Mouse (Mus musculus) thymus, postnatal 36 days (tissue): ENCODE results near the gene Phc2.
A peak's percentile ranks its signal among the peaks of the same experiment; 100 is the strongest.

Experiments
- DNase-seq, 2 experiments: peaks; one replicate each; pipeline ENCODE4 v3.0.0; 2022; ENCODE audit warnings: mixed read lengths in 2 of 2

Gene Phc2

GRCm38 (mm10) chr4:128692149-128692925 lies 37.8 kb downstream of the Phc2 start:
- DNase-seq, result no peak

GRCm38 (mm10) chr4:128693207-128693606 lies 38.7 kb downstream of the Phc2 start:
- DNase-seq, result no peak

- DNase-seq, result no peak
Observed at GRCm38 (mm10) chr4:128694315-128694714, 39.8 kb downstream of the Phc2 start.

- no peak for DNase-seq
Observed at GRCm38 (mm10) chr4:128695149-128695548, 40.6 kb downstream of the Phc2 start.

- no peak for DNase-seq
Observed at GRCm38 (mm10) chr4:128698011-128698861, 43.7 kb downstream of the Phc2 start.

GRCm38 (mm10) chr4:128699916-128700315 lies 45.4 kb downstream of the Phc2 start:
- no peak for DNase-seq

- no peak for DNase-seq
Observed at GRCm38 (mm10) chr4:128700543-128700942, 46.0 kb downstream of the Phc2 start.

GRCm38 (mm10) chr4:128705138-128705720 lies 50.7 kb downstream of the Phc2 start:
- DNase-seq, result no peak

GRCm38 (mm10) chr4:128706626-128707025 lies 52.1 kb downstream of the Phc2 start:
- peak; percentile 32 to 33 for DNase-seq

GRCm38 (mm10) chr4:128707384-128707783 lies 52.9 kb downstream of the Phc2 start:
- DNase-seq, result no peak

GRCm38 (mm10) chr4:128709061-128709780 lies 54.7 kb downstream of the Phc2 start:
- DNase-seq, result no peak

GRCm38 (mm10) chr4:128709781-128710166 lies 55.3 kb downstream of the Phc2 start:
- no peak for DNase-seq

GRCm38 (mm10) chr4:128710286-128710685 lies 55.8 kb downstream of the Phc2 start:
- DNase-seq, result no peak

GRCm38 (mm10) chr4:128710800-128711199 lies 56.3 kb downstream of the Phc2 start:
- DNase-seq, result no peak

GRCm38 (mm10) chr4:128711455-128712135 lies 57.1 kb downstream of the Phc2 start:
- DNase-seq, result peak; percentile 89 to 91

- peak in 1 of 2 experiments; percentile 40 for DNase-seq
Observed at GRCm38 (mm10) chr4:128712136-128712655, 57.7 kb downstream of the Phc2 start.

- no peak for DNase-seq
Observed at GRCm38 (mm10) chr4:128712941-128713340, 58.4 kb downstream of the Phc2 start.

GRCm38 (mm10) chr4:128715241-128716204 lies 61.0 kb downstream of the Phc2 start:
- DNase-seq, result peak; percentile 39 to 70

- DNase-seq, result no peak
Observed at GRCm38 (mm10) chr4:128716279-128716678, 61.8 kb downstream of the Phc2 start.

- DNase-seq, result no peak
Observed at GRCm38 (mm10) chr4:128716731-128717130, 62.2 kb downstream of the Phc2 start.

- no peak for DNase-seq
Observed at GRCm38 (mm10) chr4:128720110-128720509, 65.6 kb downstream of the Phc2 start.
